Mouse (Mus musculus) spleen, adult 2 months (tissue): ENCODE results near the gene Stum.

Experiments used
- CTCF ChIP-seq: fragments of 200-500 bp; IDR thresholded peaks from 2 replicates; pipeline ENCODE4 v1.5.1; 2011; ENCODE audit warnings: mild to moderate bottlenecking, inconsistent platforms; ENCODE audit not compliant: insufficient read depth, insufficient read length, insufficient replicate concordance; ENCODE audit errors: extremely low read depth
- POLR2A ChIP-seq: fragments of 200-500 bp; IDR thresholded peaks from 2 replicates; pipeline ENCODE4 v1.6.1; 2011; ENCODE audit warnings: low read depth, low read length, inconsistent platforms

GRCm38 (mm10) chr1:180473566-180473965 is 9.7 kb downstream of the Stum start:
- TF ChIP-seq POLR2A = no peak
- TF ChIP-seq CTCF = no peak
